Mouse (Mus musculus) lung, postnatal 36 days (tissue): Measurements from ENCODE around the gene Nav2.

Experiments
- DNase-seq: peaks from one replicate; pipeline ENCODE4 v3.0.0; 2022; ENCODE audit warnings: mixed read lengths

Gene Nav2

DNA sequence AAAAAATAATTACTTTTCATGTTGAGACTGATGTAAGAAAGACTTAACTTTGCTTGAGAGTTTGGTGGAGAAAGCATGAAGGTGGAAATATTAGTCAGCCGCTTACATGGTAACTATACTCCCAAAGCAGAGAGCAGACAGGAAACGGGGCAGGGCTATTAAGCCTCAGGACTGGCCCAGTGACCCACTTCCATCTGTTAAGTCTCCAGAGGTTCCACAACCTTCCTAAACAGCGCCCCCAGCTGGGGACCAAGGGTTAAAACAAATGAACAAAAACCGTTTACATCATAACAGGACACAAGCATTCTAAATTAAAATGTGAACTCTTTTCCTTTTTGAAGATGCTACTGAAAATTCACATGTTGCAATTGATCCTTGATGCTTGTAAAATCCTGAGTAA lies 29.7 kb downstream of the Nav2 start:
- DNase-seq: peak; percentile 21

DNA sequence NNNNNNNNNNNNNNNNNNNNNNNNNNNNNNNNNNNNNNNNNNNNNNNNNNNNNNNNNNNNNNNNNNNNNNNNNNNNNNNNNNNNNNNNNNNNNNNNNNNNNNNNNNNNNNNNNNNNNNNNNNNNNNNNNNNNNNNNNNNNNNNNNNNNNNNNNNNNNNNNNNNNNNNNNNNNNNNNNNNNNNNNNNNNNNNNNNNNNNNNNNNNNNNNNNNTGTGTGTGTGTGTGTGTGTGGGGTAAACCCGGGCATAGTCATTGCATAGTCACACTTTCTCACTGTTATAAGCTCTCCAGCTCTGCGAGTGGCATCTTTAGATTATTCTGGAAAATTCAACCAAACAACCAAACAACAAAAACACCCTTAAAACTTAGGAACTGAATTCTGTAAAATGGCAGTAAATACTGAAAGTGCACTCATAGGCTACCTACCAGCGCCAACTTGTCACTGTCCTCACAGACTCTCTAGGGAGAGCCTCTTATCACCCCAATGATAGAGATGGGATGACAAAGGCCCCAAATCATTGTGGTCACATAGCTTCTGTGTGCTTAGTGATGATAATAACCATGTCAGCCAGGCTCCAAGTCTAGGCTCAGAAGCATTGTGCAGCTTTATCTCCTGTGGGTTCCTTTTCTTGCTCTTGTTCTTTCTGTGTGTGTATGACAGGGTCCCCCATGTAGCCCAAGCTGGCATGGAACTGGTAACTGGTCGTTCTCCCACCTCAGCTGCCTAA lies 40.0 kb downstream of the Nav2 start:
- no peak for DNase-seq

DNA sequence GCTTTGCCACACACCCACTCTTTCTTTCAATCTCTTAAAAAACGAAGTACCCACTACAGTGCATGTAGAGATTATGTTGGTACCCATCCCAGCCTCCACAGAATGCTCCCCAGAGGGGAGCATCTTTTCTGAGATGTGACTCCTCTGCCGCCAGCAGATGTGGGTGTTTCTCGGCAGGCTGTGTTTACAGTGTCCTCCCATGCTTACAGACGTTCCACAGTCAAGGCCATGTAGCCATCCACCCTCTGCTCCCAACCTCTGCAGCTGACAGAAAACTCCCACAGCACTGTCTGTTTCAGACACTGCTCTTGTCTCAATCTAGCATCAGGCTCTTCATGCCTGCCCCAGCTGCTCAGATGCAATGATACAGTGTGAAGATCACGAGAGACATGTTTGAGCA lies 46.0 kb downstream of the Nav2 start:
- DNase-seq: no peak

DNA sequence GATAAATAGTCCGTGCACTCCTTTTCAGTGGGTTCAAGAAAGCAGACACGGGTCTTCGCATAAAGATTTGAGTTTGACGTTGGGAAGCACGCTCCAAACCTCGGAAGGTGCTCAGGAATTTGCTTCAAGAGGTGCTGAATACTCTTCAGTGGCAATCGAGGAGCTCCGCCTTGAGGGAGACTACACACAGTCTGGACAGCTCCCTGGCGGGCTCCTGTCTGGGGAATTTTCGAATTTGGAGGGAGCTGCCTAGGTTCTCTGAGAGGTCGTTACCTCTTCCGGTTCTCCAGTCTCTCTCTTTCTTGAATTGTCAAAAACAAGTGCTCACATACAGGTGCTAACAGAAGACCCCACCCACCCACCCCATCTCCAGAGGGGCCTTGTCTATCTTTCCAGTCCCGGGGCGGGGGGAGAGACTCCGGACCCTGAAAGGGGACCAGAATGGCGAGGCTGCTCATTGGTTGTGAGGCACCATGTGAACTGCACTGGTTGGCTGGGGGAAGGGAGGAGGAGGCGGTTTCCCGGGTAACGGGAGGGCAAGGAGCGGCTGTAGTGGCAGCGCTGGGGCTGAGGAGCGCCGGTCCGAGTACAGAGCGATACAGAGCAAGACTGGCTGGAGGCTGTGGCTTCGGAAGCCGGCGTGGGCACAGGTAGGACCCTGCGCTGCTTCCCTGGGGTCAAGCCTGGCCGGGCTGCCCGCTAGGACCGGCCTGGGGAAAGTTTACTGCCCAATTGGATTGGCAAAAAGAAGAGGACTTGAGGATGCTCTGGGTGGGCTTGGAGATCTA lies 50.2 kb downstream of the Nav2 start:
- DNase-seq: peak; percentile 68

DNA sequence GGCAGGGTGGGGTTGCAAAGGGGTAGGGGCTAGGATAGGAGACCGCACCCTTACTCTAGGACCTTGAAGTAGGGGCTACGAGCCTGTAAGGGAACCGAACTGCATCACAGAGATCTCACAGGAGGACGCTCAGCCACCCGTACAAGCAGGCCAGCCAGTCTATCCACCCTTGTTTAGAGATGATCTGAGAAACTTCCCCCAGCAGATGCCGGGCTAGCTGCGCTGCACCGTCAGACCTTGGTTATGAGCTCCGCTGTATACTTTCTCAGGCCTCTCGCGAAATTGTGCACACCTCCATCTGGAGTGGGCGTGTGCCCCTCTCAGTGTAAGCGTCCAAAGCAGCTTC lies 50.8 kb downstream of the Nav2 start:
- DNase-seq: no peak

DNA sequence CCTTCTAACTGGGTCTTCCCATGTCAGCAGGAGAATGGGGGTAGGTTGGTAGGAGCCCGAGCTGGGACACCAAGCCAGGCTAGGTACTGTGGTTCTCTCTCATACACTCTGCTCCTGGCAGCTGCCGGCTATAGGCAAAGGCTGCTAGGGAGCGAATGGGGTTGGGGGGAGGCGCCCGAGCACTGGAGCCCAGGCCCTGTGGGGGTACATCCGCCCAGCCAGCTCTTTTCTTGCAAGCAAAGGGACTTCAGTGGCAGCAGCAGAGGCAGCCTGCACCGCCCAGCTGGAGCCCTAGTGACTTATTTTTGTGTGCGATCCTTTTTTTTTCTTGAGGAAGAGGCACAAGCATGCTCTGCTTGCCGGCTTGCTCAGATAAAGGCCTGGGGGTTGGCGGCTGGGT lies 51.6 kb downstream of the Nav2 start:
- DNase-seq: no peak

DNA sequence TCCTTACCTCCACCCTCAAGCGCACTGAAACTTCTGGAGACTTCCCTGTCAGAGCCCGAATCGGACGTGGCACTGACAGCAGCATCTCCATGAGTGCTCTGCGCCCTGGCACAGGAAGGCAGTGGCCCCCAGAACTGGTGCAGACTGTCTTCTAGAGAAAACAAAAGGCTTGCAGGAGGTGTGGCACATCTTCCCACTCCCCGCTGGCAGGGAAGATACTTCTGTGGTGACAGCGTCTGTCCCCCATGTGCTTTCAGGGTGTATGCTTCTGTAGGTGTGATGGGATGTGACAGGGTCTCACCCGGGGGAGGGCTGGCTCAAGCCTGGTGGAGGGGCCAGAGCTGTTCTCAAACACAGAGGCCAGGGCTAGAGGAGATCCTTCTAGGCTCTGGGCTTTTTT lies 53.0 kb downstream of the Nav2 start:
- no peak for DNase-seq

DNA sequence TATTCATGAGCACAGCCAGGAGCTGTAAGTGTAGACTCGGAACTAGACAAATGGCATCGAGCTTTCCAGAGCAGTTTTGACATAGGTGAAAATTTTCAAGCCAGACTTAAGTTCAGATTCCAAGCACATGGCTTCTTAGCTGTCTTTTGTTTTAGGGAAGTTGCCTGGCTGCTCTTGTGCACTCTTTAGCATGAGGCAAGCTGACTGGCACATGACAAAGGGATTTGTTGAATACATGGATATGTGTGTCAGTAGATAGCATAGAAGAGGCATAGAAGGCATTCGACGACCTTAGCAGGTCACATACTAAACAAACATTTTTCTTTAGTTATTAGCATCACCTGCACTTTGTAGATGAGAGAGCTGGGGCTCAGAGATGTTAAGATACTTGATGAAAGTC lies 53.4 kb downstream of the Nav2 start:
- DNase-seq: peak; percentile 15

DNA sequence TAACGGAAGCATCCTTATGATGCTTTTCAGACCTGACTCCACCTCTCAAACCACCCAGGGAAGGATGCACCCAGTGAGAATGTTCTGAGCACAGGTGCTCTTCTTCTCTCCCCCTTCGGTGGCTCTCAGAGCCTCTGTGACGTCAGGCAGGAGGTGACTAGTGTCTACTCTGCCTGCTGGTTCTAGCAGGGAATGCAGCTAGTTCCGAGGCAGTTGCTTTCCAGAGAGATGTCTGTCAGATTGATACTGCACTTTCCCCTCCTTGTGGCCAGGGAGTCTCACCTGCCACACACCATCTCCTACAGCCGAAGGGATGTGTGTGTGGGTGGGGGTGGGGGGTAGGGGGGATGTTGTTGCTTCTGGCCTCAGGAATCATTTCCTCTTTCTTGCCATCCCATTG lies 54.6 kb downstream of the Nav2 start:
- no peak for DNase-seq

GRCm38 (mm10) chr7:48963554-48963953 lies 55.0 kb downstream of the Nav2 start:
- no peak for DNase-seq

DNA sequence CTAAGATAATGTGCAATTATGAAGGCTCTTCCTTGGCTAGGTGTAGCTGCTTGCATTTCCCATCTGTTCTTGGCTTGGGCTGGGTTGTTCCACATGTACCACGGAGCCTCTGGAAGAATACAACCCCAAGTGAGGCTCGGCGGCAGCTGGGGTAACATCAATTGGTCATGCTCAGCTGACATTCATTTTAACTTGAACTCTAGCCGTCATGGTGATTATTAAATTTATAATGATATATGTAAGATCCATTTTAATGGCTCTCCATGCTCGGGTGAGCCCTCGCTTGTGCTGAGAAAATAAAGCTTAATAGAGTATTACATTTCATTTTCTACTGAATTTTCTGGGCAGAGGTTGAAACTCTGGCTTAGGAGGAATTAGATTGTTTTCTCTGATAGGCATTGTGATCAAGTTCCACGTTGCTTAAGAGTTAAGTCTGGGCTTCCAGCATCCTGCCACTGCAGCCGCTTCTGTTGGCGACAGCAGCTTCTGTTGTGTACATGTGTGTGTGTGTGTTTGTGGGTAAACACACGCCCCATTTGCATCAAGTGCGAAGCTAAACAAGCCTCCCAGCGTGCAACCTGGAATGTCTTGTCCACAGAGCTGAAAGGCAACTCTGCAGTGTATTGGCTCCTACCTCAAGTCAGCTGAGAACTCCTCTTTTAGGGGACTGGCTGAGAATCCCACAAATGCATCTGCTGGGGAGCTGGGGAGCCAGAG lies 57.4 kb downstream of the Nav2 start:
- no peak for DNase-seq

DNA sequence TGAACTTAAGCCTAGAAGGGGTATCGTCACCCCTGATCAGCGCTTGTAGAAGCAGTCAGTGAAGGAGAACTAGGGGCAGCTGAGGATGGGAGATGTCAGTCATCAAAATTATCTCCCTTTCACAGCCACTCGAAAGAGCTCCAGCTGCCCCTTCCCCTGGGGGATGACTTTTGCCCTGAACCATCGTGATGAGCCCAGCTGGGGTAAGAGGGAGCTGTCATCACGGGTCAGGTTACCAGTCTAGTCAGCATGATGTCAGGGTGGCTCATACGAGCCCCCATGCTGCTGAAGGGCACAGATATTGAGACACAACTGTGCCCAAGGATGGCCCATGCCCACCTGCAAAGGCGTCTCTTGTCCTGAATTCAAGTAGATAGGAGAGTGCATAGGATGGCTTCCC lies 72.5 kb downstream of the Nav2 start:
- no peak for DNase-seq

- DNase-seq: no peak
Measured at GRCm38 (mm10) chr7:48981814-48982213, 73.3 kb downstream of the Nav2 start.

GRCm38 (mm10) chr7:48982573-48982972 lies 74.1 kb downstream of the Nav2 start:
- no peak for DNase-seq

DNA sequence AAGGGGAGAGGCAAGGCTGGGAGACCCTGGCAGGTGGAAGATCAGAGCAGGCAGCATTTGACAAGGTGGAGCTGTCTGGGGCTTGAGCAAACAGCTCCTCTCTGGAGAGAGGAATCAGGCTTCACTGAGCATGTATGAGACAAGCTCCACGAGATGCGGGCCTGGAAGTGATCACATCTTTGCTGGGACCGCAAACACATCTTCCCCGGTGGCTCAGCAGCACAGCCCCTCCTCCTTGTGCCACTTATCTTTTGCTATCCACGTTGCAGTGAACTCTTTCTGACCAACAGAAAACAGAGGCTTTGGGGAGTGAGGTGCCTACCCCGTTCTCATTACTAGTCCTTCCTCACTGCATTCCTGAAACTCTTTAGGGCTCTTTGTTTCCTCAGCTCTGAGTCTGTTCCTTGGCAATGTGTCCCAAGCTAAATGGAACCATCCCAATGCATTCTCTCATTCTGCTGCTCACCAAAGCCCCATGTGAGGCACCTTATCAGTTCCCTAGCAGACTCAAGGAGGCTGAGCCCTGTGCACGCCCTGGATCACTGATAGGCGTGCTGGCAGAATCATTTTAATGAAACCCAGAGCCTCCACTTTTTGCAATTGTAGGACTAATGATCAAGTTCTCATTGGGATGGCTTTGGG lies 83.5 kb downstream of the Nav2 start:
- DNase-seq: no peak

- no peak for DNase-seq
Measured at GRCm38 (mm10) chr7:48995171-48995570, 86.7 kb downstream of the Nav2 start.

DNA sequence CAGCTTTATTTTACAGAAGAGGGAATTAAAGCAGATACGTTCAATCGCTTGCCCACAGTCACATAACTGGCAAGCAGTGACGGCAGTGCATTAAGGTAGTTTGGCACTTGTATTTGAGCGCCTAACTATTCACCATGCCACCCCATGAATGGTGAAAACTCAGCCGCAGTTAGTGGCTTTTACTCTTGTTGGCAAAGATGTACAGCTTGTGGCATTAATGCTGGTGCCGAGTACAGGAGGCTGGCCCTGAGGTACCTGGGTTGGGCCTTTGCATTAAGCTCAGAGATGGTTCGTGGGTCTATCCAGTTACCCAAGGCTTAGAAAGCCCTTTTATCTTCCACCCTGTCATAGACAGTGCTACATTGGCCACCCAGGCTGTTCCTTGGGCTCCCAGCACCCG lies 87.2 kb downstream of the Nav2 start:
- no peak for DNase-seq

DNA sequence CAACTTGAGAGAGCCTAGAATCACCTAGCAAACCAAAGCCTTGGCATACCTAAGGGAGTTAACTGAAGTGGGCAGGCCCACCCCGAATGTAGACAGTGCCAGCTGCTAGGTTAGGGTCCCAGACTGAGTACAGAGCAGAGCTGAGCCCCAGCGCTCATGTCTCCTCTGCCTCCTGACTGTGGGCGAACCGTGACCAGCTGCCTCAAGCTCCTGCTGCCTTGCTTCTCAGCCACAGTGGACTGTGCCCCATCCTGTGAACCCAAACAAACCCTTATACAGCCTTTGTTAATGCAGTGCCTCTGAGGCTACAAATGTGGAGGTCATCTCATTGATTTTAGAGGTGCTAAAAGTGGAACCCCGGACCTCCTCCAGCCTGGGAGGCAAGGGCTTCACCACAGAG lies 88.3 kb downstream of the Nav2 start:
- no peak for DNase-seq

DNA sequence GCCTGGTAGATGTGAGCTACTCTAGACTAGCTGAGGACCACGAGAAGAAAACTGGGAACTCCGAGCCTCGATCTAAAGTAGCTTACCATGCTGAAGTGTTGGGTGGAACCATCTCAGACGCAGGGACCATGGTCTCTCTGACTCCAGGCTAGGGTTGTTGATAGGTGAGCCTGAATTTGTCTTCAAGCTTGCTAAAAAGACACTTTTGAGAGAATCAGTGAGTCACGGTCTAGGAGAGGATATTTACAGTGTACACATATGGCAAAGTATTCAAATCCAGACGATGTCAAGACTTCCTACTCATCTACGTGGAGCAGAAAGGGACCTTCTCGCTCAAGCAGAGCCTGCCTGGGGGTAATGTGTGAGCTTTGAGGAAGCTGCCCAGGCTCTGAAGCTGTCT lies 89.6 kb downstream of the Nav2 start:
- DNase-seq: no peak

- peak; percentile 26 for DNase-seq
Measured at GRCm38 (mm10) chr7:48998595-48998994, 90.1 kb downstream of the Nav2 start.

DNA sequence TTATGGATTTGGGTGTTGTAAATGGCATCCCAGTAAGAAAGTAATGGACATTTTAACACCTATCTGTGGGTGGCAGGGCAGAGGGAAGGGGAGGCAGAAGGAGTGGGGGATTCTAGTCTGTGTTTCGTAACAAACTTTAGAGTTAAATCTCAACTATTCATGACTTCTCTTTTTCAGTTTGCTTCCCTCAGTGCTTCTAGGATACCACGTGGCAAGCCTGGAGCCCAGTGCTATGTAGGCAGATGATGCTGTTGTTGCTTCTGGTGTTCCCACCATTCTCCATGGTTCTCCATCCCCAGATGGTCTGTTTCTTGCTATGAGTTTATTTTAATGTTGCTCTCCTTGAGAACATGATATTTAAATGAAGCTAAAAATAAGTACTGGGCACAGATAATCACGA lies 92.3 kb downstream of the Nav2 start:
- DNase-seq: peak; percentile 12

GRCm38 (mm10) chr7:49004402-49004801 lies 95.9 kb downstream of the Nav2 start:
- DNase-seq: peak; percentile 68

DNA sequence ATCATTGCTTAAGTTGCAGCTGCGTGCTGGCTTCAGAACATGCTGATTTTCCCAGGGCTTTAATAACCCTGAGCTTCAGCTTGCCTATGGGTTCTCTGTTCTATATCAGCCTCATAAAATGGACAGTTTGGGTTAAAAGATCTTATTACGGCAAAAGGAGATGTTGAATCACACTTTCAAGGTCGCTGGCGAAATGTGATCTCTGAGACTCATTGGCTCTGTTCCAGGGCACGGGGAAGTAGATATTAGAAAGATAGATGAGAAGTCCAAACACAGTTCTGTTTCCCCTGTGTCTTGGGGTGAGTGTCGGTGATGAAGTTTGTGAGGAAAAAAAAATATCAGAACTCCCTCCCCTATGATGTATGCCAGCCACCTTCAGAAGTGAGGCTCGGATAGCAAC lies 98.4 kb downstream of the Nav2 start:
- DNase-seq: peak; percentile 53

DNA sequence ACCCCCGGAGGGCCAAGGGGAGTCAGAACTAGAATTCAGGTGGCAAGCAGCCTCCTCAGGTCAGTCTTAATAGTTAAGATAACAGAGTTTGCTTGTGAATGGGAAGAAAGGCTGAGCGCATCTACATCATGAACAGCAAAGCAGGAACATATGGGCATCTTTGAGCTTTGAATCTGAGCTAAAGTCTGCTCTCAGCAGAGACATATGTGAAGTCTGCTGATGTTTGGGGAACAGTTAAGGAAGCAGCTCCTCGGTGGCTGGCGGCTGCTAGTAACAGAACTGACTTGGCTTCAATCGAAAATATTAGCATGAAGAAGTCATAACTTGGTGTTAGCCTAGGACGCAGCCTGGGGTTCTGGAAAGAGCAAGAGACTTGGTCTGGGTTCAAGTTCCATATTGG lies 102.2 kb downstream of the Nav2 start:
- DNase-seq: no peak
